In the genomic region with DNA sequence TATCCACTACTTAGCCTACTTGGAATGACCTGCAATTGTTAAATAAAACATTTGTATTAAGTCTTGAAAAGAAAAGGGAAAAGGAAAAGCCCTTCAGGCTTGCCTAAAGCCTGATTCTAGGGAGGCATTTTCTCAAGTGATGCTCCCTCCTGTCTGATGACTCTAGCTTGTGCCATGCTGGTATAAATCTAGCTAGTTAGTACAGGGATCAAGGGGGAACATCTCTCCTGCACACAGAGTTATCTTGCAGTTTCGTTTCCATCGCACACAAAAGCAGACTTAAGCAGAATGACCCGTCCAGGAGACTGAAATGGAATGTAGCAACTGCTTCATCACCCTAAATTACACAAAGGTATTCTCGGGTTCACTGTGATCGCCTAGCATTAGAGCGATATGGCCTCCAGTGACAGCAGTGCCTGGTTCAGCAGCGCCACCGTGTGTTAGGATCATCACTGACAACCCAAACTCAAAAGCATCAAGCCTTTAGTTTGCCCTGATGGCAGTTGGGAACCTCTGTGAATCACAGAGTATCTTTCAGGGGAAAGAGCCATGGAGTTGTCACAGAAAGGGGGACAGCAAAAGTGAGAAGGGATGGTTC, we compare ENCODE assay signal across 8 mouse cellular contexts. TPM values are rescaled to one million over a fixed set of nuclear protein-coding genes. Genes with fewer than 3 reads are reported as not detected.
A peak's percentile ranks its signal among the peaks of the same experiment; 100 is the strongest.
DNase-seq lines count a peak whose midpoint lies in the region; ATAC-seq lines count a peak whose summit lies in the region.

No protein-coding gene starts in this region.

- 0 out of 2 replicates have a peak, but pooled peaks cover 3% of the 10 kb centered on the region for H3K4me1 ChIP-seq in hindbrain, embryonic 16.5 days (ENCODE audit: control insufficient read depth, insufficient read depth, low read depth, low read length)

- H3K4me3 ChIP-seq in hindbrain, embryonic 16.5 days (ENCODE audit: low read length) = no peak overlapping the region

- no peaks in the 10 kb centered on the region for H3K36me3 ChIP-seq in hindbrain, embryonic 16.5 days (ENCODE audit: control insufficient read depth, insufficient read depth, low read length)

- WGBS in hindbrain, embryonic 16.5 days = 9% methylated on average over 8 of the region's 8 CpGs

- no peaks in the 10 kb centered on the region for H3K9me3 ChIP-seq in hindbrain, embryonic 16.5 days (ENCODE audit: control insufficient read depth, low read length)

- peak overlapping the region; percentile 31; the same call in 1 of the 2 replicates for H3K4me2 ChIP-seq in hindbrain, embryonic 16.5 days (ENCODE audit: low read length)

- H3K27me3 ChIP-seq in hindbrain, embryonic 16.5 days (replicated peaks; ENCODE audit: control insufficient read depth, insufficient read depth, low read length) = no peaks in the 10 kb centered on the region

- H3K27ac ChIP-seq in hindbrain, embryonic 16.5 days (ENCODE audit: low read depth, low read length) = no peak overlapping the region

- no peak overlapping the region for H3K9ac ChIP-seq in hindbrain, embryonic 16.5 days (ENCODE audit: low read depth, low read length)

- peak; percentile 75 for ATAC-seq in hindbrain, embryonic 16.5 days

- DNase-seq in ZHBTc4 (ENCODE audit: low read depth, low spot score) = peak; percentile 69
- DNase-seq in cerebellum, postnatal 25 days = peak; percentile 95
- DNase-seq in gastrocnemius, adult 18-20 months (ENCODE audit: low spot score) = peak; percentile 75
- peak; percentile 44 to 81 for DNase-seq in left cerebral cortex, adult 8-10 months (ENCODE audit: low spot score in 2 of 2)
- peak; percentile 83 for DNase-seq in mesoderm, embryonic 11.5 days (ENCODE audit: low read depth, low spot score)
- DNase-seq in right cerebral cortex, postnatal 14 days = peak; percentile 85
- DNase-seq in urinary bladder, postnatal 25 days (ENCODE audit: low spot score) = peak; percentile 80

RNA-seq across cellular contexts. Expression of gene Sv2b, which starts 57.3 kb away (rescaled TPM):
- total RNA-seq in gastrocnemius, adult 18-20 months (2021) = under 1 TPM; 0.38 to 0.91 TPM
- 20.4 and 23.5 TPM in 2 replicates for polyA plus RNA-seq in hindbrain, embryonic 16.5 days (2015; fragmentation: Nextera tagmentation; extraction: Ambion mirVana)
- 100 to 1,000 TPM; 309 to 345 (median 330) TPM for total RNA-seq in left cerebral cortex, adult 8-10 months (2022)

Comparison
In these comparisons a context has a peak if more than half of its experiments do, and no peak if none do; other contexts are left out.
1. RNA of gene Sv2b, which starts 57.3 kb away (total RNA-seq): 309 to 345 TPM in left cerebral cortex, adult 8-10 months; 0.38 to 0.91 TPM in gastrocnemius, adult 18-20 months; every median in the first group is over 100 times any median in the second.
2. Peak in every context shown above with its lines, with median percentiles within 50 percentile points of each other: DNase-seq.